Mouse (Mus musculus): ENCODE results near the gene Fzd5.

- TF ChIP-seq CTCF (IDR thresholded peaks at IDR 0.05; ENCODE audit: borderline replicate concordance, insufficient read depth, low read length) = no peak
- no peak for TF ChIP-seq POLR2A (IDR thresholded peaks at IDR 0.05; ENCODE audit: low read depth, low read length)
Measured at GRCm38 (mm10) chr1:64757766-64758165, 20.2 kb upstream of the Fzd5 start.
